Mouse (Mus musculus) pancreas, adult 10 weeks (tissue): ENCODE measurements around the gene 4930568D16Rik. TPM values are rescaled to one million over a fixed set of nuclear protein-coding genes. Genes with fewer than 3 reads are reported as not detected.

Experiments used
- polyA plus RNA-seq: library from polyadenylated mRNA; stranded (reverse); fragments of 350-450 nt; fragmentation: Illumina TruSeq; extraction: RNeasy Lipid Tissue Mini Kit (QIAGEN cat#74804); gene quantifications from one replicate; pipeline ENCODE4 v1.2.3, GENCODE M21; 2015; ENCODE audit warnings: low read depth, low replicate concordance; ENCODE audit not compliant: insufficient read depth

Gene 4930568D16Rik
- not detected for polyA plus RNA-seq

DNA sequence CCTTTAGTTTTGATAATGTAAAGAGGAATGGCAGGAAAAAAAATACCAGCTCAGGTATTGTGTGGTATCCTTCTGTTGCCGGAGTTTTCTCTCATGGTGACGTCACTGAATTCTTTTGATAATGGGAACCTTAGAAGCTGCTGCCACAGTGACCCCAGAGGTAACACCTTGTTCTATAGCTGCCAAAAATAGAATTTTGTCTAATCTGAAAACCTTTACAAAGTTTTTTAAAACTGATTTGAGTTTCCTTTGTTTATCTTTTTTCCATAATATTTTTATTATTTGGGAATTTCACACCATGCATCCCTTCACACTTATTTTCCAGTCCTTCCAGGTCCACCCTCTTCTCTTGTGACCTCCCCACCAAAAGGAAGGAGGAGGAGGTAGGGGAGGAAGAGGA, at the start of gene 4930568D16Rik:
TSS of gene 4930568D16Rik (minus strand) at position 101 of the 400 bp plus-strand sequence.

GRCm38 (mm10) chr2:35397096-35397495, 29.6 kb upstream of the 4930568D16Rik start, which contains the start of gene 4930402F06Rik:
Gene 4930402F06Rik, minus strand, starts transcription at chr2:35397175.

GRCm38 (mm10) chr2:35336388-35337280, 30.9 kb downstream of the 4930568D16Rik start, which contains the start of gene Stom:
Gene Stom, minus strand, starts transcription at chr2:35336976.

Other genes with a start within 250 kb of the 4930568D16Rik start
- 23.1 TPM for gene Rab14, start 166.6 kb downstream of the 4930568D16Rik start, polyA plus RNA-seq
- 449 TPM for gene Gsn, start 111.3 kb downstream of the 4930568D16Rik start, polyA plus RNA-seq
- 11.7 TPM for gene Stom, start 30.8 kb downstream of the 4930568D16Rik start, polyA plus RNA-seq
- not detected for gene 4930402F06Rik, start 29.4 kb upstream of the 4930568D16Rik start, polyA plus RNA-seq
- gene Ggta1, start 95.5 kb upstream of the 4930568D16Rik start, polyA plus RNA-seq = 13.9 TPM
- 9.5 TPM for gene Dab2ip, start 190.5 kb upstream of the 4930568D16Rik start, polyA plus RNA-seq